Mouse (Mus musculus) gastrocnemius, postnatal 14 days (tissue): ENCODE measurements around the gene Myrf. TPM values are rescaled to one million over a fixed set of nuclear protein-coding genes. Genes with fewer than 3 reads are reported as not detected.

Experiments used
- DNase-seq: peaks from one replicate; pipeline ENCODE4 v3.0.0; 2021; ENCODE audit warnings: mixed read lengths
- intact Hi-C: fragments of 180-260 bp; cut with DNase I; formaldehyde crosslinking; loops from one replicate; pipeline ENCODE4 v1.15.1; 2025; ENCODE audit warnings: low total_unique reads
- long read RNA-seq, 2 experiments: library from polyadenylated mRNA; stranded (forward); transcript quantifications; one replicate each; pipeline ENCODE4 v2.0.0; 2021
- total RNA-seq, 2 experiments: library from RNA; stranded (reverse); gene quantifications; 2 replicates each; pipeline ENCODE4 v1.2.3; 2021

Myrf gene
- under 1 TPM in 1 of 2 experiments, not detected in 1; 0.08 TPM for total RNA-seq
- long read RNA-seq, experiment 1, result 0 reads
- long read RNA-seq, experiment 2, result 0 reads

DNA sequence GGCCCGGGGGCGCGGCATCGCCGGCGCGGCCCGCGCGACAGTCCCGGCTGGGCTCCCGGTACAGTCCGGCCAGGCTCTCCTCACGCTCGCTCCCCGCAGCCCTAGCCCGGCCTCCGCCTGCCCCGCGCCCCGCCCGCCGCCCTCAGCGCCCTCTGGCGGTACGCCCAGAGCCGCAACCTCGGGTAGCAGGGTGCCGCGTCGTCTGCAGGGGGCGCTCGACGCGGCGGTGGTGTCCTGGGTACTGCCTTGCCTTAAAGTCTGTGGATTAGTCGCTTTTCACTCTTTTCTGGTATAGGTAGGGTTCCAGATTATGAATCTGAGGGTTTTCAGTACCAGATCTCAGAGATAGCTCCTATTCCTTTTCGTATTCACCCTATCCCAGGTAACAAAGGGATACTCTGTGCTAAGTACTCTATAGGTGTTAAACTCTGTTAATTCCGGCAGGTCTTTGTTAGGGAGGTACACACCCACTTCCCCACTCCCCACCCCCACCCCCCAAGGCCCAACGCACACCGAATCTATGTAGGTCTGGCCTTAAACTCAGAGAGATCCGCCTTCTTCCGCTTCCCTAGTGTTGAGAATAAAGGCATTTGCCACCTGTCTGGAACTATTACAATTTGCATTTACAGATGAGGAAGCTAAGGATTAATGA lies at the start of gene Myrf:
Gene Myrf, minus strand, starts transcription at position 95 of the 652 bp plus-strand sequence.
- intact Hi-C loops, result no loop called here
- peak; percentile 81 for DNase-seq

DNA sequence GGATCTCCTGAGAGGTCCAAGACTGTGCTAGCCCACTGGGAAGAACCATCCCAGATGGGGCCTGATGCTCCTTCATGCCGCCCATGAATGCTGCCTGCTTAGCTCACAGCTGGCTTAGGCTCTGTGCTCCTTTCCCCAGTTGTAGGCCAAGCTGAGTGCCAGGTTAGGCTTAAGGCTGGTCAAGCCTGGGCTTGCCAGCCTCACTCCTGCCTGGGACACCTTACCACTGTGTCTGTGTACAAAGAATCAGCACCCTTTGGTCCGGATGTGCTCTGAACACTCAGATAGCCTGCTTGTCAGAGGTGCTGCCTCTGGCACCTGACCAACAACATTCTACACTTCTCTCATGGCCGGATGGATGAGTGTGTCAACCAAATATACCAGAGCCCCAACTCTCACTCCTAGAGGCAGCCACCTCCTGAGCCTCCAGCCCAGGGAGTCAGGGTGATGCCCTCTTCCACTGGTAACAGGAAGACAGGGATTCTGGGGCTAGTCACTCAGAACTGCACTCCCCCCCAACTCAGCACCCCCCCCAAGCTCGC lies 49.1 kb upstream of the Myrf start:
- intact Hi-C loops, result no loop called here

DNA sequence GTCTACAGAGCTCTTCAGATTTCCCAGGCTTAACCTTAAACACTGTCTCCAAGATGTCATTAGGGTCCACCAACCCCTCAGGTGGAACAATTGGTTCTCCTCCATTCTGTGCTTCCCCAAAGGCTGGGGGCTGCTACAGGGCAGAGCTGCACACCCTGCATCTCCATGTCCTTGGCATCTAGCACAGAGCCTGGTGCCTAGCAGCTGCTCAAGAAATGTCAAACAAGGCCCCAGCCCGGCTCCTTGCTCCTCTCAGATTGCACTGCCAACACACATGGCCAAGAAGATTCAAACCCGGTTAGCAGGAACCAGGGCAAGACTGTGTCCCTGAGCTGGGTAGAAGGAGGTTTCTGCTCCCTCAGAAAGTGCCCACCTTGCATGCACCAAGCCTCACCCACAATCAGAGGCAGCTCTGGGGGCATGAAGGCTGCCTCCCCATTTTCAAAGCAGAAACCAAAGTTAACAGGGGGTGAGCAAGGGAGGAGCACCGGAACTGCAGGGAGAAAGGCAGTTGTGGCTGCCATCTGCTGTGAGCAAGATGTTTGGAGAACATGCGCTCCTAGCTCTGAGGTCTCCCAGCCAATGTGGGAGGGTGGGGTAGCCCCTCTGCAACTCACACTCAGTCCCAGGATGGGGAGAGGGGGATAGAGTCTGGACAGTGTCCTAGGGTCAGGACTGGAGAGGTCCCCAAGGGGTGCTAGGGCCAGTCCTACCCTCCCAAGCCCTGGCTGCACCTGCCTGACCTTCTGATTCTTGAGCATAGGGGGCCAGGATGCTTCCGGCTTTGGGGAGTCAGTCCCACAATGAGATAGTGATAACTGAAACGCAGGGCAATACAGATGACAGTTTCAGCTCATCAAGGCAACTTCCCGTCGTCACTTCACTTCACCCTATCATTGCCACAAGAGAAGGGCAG lies 47.8 kb upstream of the Myrf start:
- peak; percentile 54 for DNase-seq

More for the DNA sequence above, 49.1 kb upstream of the Myrf start:
- DNase-seq, result no peak

GRCm38 (mm10) chr19:10286458-10286872 lies 45.9 kb upstream of the Myrf start:
- DNase-seq, result peak; percentile 47
- intact Hi-C loops, result no loop called here

More for the DNA sequence above, 47.8 kb upstream of the Myrf start:
- intact Hi-C loops, result no loop called here

DNA sequence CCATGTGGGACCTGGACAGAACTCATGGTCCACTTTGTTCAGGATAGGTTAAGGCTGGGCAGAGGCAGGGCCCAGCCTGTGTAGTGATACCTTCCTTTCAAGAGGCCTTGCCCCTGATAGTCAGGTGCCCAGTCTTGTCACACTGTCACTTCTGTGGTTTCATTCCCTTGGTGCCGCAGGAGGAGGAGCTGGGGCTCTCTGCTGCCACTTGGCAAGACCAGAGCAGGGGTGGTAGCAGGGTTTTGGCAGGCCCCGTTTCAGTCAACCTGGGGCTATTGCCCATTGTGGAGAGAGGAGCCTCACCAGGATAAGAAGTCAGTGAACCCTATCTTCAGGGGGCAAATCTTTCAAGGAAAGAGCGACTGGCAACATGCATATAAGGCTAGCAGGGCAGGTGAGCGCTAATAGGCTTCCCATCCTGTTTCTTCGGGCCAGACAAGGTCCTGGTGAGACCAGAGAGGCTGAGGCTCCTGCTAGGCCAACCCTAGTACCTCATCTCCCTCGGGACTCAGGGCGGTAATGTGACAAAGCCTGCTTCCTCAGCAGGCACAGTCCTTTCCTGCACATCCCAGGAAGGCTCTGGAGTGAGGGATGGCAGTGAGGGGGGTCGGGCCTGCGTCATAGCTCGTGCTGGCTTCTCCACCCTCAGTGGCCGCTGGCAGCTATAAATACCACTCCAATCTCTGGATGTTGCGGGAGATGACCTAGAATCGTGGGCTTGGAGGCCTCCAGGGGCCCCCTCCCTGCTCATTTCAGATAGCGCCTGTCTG lies 40.4 kb upstream of the Myrf start:
- no peak for DNase-seq
- intact Hi-C loops, result no loop called here

DNA sequence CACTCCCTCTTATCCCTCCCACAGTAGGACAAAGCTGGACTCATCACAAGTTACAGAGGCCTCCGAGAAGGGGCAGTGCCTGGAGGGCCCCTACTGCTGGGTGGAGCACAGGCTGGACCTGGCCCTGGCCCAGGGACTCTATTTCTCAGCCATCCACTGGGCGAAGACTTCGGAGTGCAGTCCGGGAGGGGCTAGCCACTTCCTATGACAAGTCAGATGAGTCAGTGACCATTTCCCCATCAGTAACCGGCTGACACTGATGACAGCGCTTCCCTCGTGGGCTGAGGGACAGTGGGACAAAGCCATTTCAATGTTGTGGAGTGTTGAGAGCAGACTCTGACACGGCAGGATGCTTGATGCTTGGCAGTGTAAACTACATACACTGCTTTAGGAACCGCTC lies 39.1 kb upstream of the Myrf start:
- peak; percentile 54 for DNase-seq

GRCm38 (mm10) chr19:10278669-10279324 lies 38.2 kb upstream of the Myrf start:
- DNase-seq, result no peak
- intact Hi-C loops, result no loop called here

More for the DNA sequence above, 39.1 kb upstream of the Myrf start:
- intact Hi-C loops, result no loop called here

DNA sequence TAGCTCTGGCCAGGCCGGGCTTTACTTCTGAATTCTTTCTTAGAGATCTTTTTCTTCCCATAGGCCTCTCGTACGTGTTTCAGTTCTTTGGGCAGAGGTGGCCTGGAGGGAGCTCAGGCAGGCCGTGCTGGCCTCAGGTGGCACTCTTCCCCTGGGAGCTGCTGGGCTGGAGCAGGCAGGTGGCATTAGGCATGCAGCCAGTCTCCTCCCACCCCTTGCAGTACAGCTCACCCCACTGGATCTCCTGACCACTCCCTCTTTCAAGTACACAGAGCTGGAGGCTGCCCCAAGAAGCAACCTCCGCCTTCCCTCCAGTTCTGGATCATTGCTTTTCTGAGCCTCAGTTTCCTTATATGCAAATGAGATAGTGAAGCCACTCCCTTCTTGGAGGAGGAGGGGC lies 37.2 kb upstream of the Myrf start:
- intact Hi-C loops, result no loop called here
- DNase-seq, result no peak

GRCm38 (mm10) chr19:10277331-10277730 lies 36.8 kb upstream of the Myrf start:
- intact Hi-C loops, result no loop called here
- no peak for DNase-seq

DNA sequence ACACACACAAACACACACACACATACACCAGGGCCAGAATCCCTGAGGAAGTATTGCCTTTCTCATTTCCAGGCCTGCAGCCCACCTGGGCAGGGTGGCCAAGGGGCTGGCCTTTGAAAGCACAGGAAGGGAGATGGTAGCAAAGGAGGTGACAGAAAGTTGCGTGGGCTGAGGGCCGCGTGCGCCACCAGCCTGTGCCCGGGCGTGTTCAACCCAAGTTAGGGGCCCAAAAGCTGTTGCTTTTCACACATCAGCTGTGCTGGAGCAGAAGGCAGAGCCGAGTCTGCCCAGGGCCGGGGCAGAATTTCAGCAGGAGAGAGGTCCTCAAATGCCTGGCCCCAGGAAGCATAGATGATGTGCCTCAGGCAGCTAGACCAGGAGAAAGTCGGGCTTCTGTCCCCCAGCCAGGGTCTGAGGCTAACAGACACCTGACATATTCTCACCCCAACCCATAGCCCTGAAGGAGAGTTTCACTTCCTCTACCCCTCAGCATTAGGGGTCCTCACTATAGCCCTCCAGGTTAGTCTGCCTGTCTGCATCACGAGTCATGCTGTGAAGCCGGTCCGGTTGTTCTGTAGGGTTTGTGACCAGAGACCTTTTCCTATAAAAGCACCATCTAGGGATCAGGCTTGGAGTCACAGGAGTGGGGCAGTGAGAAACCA lies 36.1 kb upstream of the Myrf start:
- intact Hi-C loops, result no loop called here
- no peak for DNase-seq

DNA sequence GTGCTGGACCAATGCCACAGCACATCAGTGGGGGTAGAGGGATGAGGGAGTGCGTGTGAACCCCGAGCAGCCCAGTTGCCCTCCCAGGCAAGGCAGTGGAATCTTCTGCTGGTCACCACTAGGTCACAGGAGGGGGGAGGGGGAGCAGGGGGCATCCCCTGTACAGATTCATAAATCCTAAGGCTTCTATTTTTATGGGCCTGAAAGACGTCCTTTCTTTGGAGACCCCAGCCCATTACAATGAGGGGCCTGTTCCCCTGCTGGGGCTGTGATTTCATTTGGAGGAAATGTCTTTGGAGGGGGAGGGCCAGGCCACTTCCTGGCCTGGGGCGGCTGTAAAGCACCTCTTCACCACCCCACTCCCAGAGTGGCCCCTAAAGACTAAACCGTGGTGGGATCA lies 33.5 kb upstream of the Myrf start:
- intact Hi-C loops, result no loop called here
- no peak for DNase-seq

GRCm38 (mm10) chr19:10272746-10273145 lies 32.2 kb upstream of the Myrf start:
- peak; percentile 73 for DNase-seq
- intact Hi-C loops, result no loop called here

GRCm38 (mm10) chr19:10271592-10271991 lies 31.0 kb upstream of the Myrf start:
- DNase-seq, result no peak
- intact Hi-C loops, result no loop called here

DNA sequence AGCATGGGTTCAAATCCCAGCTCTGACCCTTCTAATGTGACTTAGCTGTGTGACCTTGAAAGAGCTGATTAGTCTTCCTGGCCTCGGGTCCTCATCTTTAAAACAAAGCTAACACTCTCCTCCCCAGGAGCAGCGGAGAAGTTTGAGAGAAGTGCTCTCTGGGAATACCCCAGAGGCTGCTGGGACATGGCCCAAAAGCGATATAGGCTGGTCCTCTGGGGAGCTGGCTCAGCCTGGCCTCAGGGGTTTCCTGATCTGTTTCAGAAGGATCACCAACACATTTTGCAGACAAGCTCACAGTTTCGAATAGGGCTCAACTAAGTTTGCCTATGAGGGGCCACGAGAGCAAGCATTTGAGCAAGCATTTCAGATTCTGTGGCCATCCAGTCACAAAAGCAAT lies 29.8 kb upstream of the Myrf start:
- no peak for DNase-seq
- intact Hi-C loops, result no loop called here

GRCm38 (mm10) chr19:10268851-10269250 lies 28.3 kb upstream of the Myrf start:
- DNase-seq, result no peak
- intact Hi-C loops, result no loop called here

DNA sequence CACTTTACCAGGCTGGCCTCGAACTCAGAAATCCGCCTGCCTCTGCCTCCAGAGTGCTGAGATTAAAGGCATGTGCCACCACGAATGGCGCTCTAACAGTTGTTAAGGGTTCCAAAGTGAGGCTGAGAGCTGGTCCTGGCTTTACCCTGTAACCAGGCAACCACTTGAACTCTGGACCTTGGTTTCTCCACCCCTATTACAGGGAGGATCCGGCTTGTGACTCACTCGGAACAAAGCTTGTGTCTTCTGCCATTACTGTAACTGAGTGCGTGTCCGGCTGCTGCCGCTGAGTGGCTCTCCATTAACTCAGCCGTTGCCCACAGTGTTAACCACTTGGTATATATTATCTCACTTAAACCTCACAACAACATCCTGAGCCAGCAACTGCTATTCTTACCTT lies 27.4 kb upstream of the Myrf start:
- intact Hi-C loops, result loop anchor here (2.0 kb wide), 1 partner anchor 37 kb away; the partner anchor contains the start of gene Dagla
- DNase-seq, result no peak

DNA sequence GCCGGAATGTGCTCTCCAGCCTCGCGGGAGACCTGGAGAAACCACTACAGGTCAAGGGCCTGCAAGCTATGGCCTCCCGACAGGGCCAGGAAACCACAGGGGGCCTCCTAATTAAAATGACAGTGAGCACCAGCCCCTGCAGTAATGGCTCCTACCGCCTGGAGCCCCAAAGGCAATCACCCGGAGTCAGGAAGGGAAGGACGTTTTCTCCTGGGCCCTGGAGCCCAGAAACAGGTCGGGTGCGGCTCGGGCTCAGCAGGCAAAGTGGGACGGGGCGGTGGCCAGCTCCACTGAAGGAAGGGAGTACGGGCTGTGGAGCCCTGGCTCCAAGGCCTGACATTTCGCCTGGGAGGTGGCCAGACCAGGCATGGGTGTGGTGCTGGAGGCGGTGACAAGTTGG lies 26.5 kb upstream of the Myrf start:
- peak; percentile 55 for DNase-seq
- intact Hi-C loops, result loop anchor here (2.0 kb wide), 1 partner anchor 38 kb away; the partner anchor contains the start of gene Dagla

- intact Hi-C loops, result loop anchor here (2.0 kb wide), 1 partner anchor 38 kb away; the partner anchor contains the start of gene Dagla
- peak; percentile 86 for DNase-seq
Measured at GRCm38 (mm10) chr19:10266196-10266850, 25.8 kb upstream of the Myrf start.
